In the genomic region with DNA sequence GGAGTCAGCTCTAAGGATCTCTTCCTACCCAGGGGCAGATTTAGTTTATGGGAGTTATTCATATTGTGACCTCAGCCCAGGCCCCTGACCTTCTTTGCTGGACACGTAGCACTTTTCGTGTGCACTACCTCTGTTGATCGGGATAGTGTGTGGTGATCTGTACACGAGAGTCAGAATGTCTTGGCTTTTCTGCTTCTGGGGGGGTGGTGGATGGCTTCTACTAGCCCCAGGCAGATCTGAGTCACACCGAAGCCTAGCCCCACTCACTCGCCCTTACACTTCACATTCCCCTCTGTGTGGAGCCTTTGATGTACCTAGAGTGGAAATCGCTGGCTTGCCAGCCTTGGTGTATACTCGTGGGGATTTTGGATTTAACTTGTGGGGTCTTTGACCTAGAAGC, we compare ENCODE assay signal across 11 mouse cellular contexts.
"Had no signal": no experiment of that assay in that cellular context is flagged by ENCODE, and none has a peak within 500 bp of the region (broad histone marks: within the 10 kb centered on the region; RNA-seq: fewer than 3 reads in every experiment).

No protein-coding gene starts in this region.

- ATAC-seq: midbrain, embryonic 16.5 days had no signal

- DNase-seq: kidney, postnatal 10 days; kidney, postnatal 4 days; lung, adult 18-20 months; retina, postnatal 1 day; right cerebral cortex, postnatal 25 days; thymus, postnatal 4 days had no signal

- H3K9ac ChIP-seq: liver, embryonic 14.5 days; neural tube, embryonic 13.5 days had no signal

- H3K4me3 ChIP-seq: layer of hippocampus, adult 2 months; limb, embryonic 13.5 days; neural tube, embryonic 13.5 days had no signal

- H3K4me2 ChIP-seq: limb, embryonic 13.5 days; neural tube, embryonic 13.5 days had no signal

- H3K9me3 ChIP-seq: limb, embryonic 13.5 days; neural tube, embryonic 13.5 days had no signal

- H3K27ac ChIP-seq: layer of hippocampus, adult 2 months; limb, embryonic 13.5 days; liver, embryonic 14.5 days; neural tube, embryonic 13.5 days had no signal

- H3K27me3 ChIP-seq: limb, embryonic 13.5 days; neural tube, embryonic 13.5 days had no signal
